Mouse (Mus musculus) lung, postnatal 0 days (tissue): ENCODE measurements around the gene Mndal. TPM values are rescaled to one million over a fixed set of nuclear protein-coding genes. Genes with fewer than 3 reads are reported as not detected.
"Not testable (repeated sequence)": the region's sequence is repeated elsewhere in the genome, so short reads cannot be mapped to it uniquely, and the experiment has no call there.

ENCODE experiments used
- ATAC-seq: fragments of 200-750 bp; cut with Nextera tagmentation; 2 replicates; pipeline ENCODE4 v1.8.0; 2017; ENCODE audit warnings: moderate library complexity
- DNase-seq: peaks from one replicate; pipeline ENCODE4 v3.0.0-alpha.2; 2016; ENCODE audit warnings: low spot score
- H3K27ac ChIP-seq: fragments of 300-500 bp; sonication (generic); 2 replicates; pipeline ENCODE4 v1.5.1; 2014; ENCODE audit warnings: antibody characterized with exemption, mild to moderate bottlenecking, low read length, mixed read lengths
- H3K27me3 ChIP-seq: fragments of 300-500 bp; sonication (generic); replicated peaks from 2 replicates; pipeline ENCODE4 v1.6.1; 2014; ENCODE audit warnings: low read length, mixed read lengths; ENCODE audit not compliant: insufficient read depth
- H3K36me3 ChIP-seq: fragments of 300-500 bp; sonication (generic); 2 replicates; pipeline ENCODE4 v1.6.1; 2014; ENCODE audit warnings: low read length, mixed read lengths; ENCODE audit not compliant: insufficient read depth
- H3K4me1 ChIP-seq: fragments of 300-500 bp; sonication (generic); 2 replicates; pipeline ENCODE4 v1.6.1; 2014; ENCODE audit warnings: antibody characterized with exemption, low read depth, low read length, mixed read lengths; ENCODE audit not compliant: insufficient read depth
- H3K4me2 ChIP-seq: fragments of 300-500 bp; sonication (generic); replicated peaks from 2 replicates; pipeline ENCODE4 v1.6.1; 2014; ENCODE audit warnings: low read depth, mild to moderate bottlenecking, low read length, moderate library complexity, mixed read lengths
- H3K4me3 ChIP-seq: fragments of 300-500 bp; sonication (generic); 2 replicates; pipeline ENCODE4 v1.5.1; 2014; ENCODE audit warnings: low read depth, low read length
- H3K9ac ChIP-seq: fragments of 300-500 bp; sonication (generic); replicated peaks from 2 replicates; pipeline ENCODE4 v1.6.1; 2014; ENCODE audit warnings: low read depth, mild to moderate bottlenecking
- H3K9me3 ChIP-seq: fragments of 300-500 bp; sonication (generic); 2 replicates; pipeline ENCODE4 v1.6.1; 2016; ENCODE audit warnings: low read length, mixed read lengths
- CTCF ChIP-seq: IDR thresholded peaks from 2 replicates; pipeline ENCODE4 v1.5.1; 2016; ENCODE audit warnings: antibody characterized with exemption, mild to moderate bottlenecking
- EP300 ChIP-seq: IDR thresholded peaks from 2 replicates; pipeline ENCODE4 v1.6.1; 2016; ENCODE audit warnings: antibody characterized with exemption, mild to moderate bottlenecking, control low read depth
- WGBS: fragments of 180-500 bp; shearing (Covaris S2); extraction: QIAGEN DNeasy Blood & Tissue Kit; methylation state at CpG from one replicate; pipeline ENCODE4 v1.1.7; 2014; 5-methylcytosine and 5-hydroxymethylcytosine counted together
- polyA plus RNA-seq: library from polyadenylated mRNA; unstranded; fragments of >200 nt; fragmentation: Nextera tagmentation; extraction: Ambion mirVana; gene quantifications from 2 replicates; pipeline ENCODE4 v1.2.1, GENCODE M21; 2015

Mndal gene
- polyA plus RNA-seq, 1 experiment from 2014 or later: 5.4 TPM

DNA sequence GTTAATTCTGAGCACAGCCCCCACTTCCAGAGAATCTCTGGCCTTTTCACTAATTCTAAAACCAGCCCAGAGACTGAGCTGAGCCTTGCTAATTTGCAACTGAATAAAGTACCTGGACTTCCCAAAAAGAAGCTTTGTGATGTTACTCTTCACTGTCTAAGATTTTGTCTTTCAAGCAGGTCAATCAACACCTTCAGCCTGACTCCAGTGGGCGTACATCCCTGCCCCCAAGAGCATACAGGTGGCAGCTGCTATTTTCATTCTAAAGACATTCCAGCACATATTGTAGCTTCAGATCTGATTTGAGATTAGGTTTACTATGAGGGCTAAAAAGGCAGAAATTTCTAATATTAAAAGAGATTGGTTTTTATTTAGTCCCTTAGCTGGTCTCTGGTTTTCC is 73.7 kb downstream of the Mndal start:
- not testable (repeated sequence) for DNase-seq, H3K9me3 ChIP-seq, H3K36me3 ChIP-seq, H3K27ac ChIP-seq, H3K4me2 ChIP-seq, H3K4me1 ChIP-seq, H3K4me3 ChIP-seq, ATAC-seq, H3K27me3 ChIP-seq, H3K9ac ChIP-seq
- 70% methylated on average over 1 of the region's 1 CpGs for WGBS

DNA sequence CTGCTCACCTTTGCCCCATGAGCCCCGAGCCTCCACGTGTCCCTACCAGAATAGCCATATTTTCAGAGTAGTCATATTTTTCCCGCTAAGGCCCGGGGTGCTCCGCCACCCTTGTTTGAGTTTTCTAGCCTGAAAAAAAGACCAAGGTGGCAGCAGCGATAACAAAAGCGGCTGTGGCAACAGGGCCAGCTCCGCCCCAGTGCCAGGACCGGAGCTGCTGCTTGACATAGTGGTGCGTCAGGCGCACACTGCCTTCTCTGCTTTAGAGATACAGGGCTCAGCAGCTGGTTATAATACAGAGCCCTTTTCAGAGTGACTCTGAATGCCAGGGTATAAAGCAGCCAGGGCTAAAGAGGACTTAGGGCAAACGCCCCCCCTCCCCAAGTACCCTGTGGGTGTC is 75.8 kb downstream of the Mndal start:
- Histone ChIP-seq H3K9me3 (no peaks in the 10 kb centered on the region), H3K27ac (no peak overlapping the region), H3K4me1 (no peaks in the 10 kb centered on the region), H3K4me2 (no peak overlapping the region), H3K9ac (no peak overlapping the region), H3K27me3 (no peaks in the 10 kb centered on the region), H3K36me3 (no peaks in the 10 kb centered on the region), H3K4me3 (no peak overlapping the region)
- no peak for TF ChIP-seq CTCF
- no peak for TF ChIP-seq EP300
- 74% methylated on average over 12 of the region's 12 CpGs for WGBS
- no peak for ATAC-seq
- DNase-seq: no peak

DNA sequence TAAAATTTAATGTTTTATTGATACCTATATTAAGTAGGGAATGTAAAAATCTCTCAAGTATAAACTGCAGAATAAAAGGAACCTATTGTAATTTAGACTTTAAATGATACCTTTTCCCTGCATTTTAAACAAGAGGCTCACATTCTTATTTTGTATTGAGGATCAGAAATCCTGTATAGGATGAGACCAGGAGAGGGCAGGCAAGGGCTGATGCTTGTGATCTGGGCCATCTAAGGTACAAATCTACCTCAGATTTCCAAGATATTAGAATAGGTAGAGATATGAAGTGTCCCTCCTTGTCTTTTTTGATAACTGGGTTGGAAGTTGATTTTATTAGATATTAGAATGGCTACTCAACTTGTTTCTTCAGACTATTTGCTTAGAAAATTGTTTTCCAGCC is 88.6 kb downstream of the Mndal start:
- not testable (repeated sequence) for H3K36me3 ChIP-seq, H3K4me2 ChIP-seq, H3K27me3 ChIP-seq, H3K4me1 ChIP-seq, DNase-seq, H3K4me3 ChIP-seq, H3K27ac ChIP-seq, H3K9me3 ChIP-seq, ATAC-seq, H3K9ac ChIP-seq

DNA sequence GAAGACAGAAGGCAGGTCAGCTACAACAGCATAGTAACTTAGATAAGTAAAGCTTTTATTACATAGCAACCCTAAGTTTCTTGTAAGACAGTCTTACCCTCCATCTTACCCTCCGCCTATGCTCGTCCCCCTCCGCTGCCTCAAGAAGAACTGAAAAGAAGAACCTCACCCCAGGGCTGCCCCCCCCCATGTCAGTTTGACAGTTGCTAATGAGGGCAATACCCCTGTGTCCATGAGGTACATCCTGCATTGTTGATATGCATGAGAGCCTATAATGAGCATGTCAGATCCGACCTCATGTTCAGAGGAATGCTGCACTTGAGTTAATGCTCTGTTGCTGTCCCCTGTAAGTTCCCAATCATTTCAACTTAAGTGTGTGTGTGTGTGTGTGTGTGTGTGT is 89.4 kb downstream of the Mndal start:
- not testable (repeated sequence) for H3K36me3 ChIP-seq, H3K4me2 ChIP-seq, H3K27ac ChIP-seq, DNase-seq, H3K27me3 ChIP-seq, ATAC-seq, H3K9me3 ChIP-seq, H3K4me1 ChIP-seq, H3K9ac ChIP-seq, H3K4me3 ChIP-seq
- 57% methylated on average over 4 of the region's 4 CpGs for WGBS

- H3K4me2 ChIP-seq, H3K27me3 ChIP-seq, ATAC-seq, DNase-seq, H3K9me3 ChIP-seq, H3K9ac ChIP-seq, H3K4me1 ChIP-seq, H3K36me3 ChIP-seq, H3K4me3 ChIP-seq, H3K27ac ChIP-seq: not testable (repeated sequence)
- 54% methylated on average over 4 of the region's 4 CpGs for WGBS
Measured at GRCm38 (mm10) chr1:173846193-173846592, 96.1 kb downstream of the Mndal start.

DNA sequence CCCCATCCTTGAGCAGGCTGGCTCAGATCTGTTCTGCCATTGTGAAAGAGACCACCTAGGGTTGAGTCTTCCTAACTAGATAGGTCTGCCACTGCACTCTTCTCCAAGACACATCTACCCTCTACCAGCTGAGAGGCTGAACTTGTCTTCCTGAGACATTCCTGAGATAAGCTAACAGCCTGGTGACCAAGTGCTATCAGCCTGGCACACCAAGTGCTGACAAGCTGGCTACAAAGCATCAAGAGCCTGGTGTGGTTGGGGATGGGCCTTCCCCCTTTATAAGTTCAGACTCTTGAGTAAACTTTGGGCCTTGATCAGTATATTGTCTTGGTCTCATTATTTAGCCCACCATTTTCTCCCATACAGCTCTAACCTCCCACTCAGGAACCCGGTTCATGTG is 97.5 kb downstream of the Mndal start:
- Histone ChIP-seq H3K36me3 (no peaks in the 10 kb centered on the region), H3K27me3 (no peaks in the 10 kb centered on the region), H3K4me3 (no peak overlapping the region), H3K9ac (no peak overlapping the region), H3K4me2 (no peak overlapping the region), H3K4me1 (no peaks in the 10 kb centered on the region), H3K27ac (no peak overlapping the region), H3K9me3 (no peaks in the 10 kb centered on the region)
- no peak for DNase-seq
- no peak for TF ChIP-seq CTCF
- no peak for TF ChIP-seq EP300
- WGBS: 89% methylated on average over 1 of the region's 1 CpGs
- no peak for ATAC-seq

- not testable (repeated sequence) for H3K27me3 ChIP-seq, H3K36me3 ChIP-seq, H3K27ac ChIP-seq, H3K4me3 ChIP-seq, DNase-seq, H3K9me3 ChIP-seq, H3K9ac ChIP-seq, H3K4me2 ChIP-seq, H3K4me1 ChIP-seq, ATAC-seq
- WGBS: 42% methylated on average over 2 of the region's 2 CpGs
Measured at GRCm38 (mm10) chr1:173821481-173821803, 120.8 kb downstream of the Mndal start.

- not testable (repeated sequence) for H3K4me1 ChIP-seq, H3K9me3 ChIP-seq, H3K9ac ChIP-seq, H3K27ac ChIP-seq, H3K4me3 ChIP-seq, H3K4me2 ChIP-seq, H3K27me3 ChIP-seq, ATAC-seq, DNase-seq, H3K36me3 ChIP-seq
- 64% methylated on average over 2 of the region's 2 CpGs for WGBS
Measured at GRCm38 (mm10) chr1:173820794-173821480, 121.4 kb downstream of the Mndal start.

DNA sequence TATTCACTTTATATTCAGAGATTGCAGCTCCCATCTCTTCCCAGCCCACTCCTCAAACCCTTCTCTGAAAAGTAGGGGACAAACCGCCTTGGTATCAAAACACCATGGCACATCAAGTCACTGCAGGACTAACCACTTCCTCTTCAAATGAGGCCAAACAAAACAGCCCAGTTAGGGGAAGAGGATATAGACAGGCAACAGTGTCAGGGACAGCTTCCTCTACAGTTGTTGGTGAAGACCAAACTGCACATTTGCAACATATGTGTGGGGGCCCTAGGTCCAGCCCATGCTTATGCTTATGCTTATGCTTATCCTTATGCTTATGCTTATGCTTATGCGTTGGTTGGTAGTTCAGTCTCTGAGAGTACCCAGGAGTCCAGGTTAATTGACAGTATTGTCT is 133.0 kb downstream of the Mndal start:
- WGBS: 62% methylated on average over 2 of the region's 2 CpGs
- H3K9ac ChIP-seq, H3K9me3 ChIP-seq, H3K4me2 ChIP-seq, H3K4me3 ChIP-seq, ATAC-seq, H3K27me3 ChIP-seq, H3K4me1 ChIP-seq, H3K36me3 ChIP-seq, H3K27ac ChIP-seq, DNase-seq: not testable (repeated sequence)
